Mouse (Mus musculus) spleen, postnatal 10 days (tissue): ENCODE data around the gene Ksr2.
"Not testable (repeated sequence)": the region's sequence is repeated elsewhere in the genome, so short reads cannot be mapped to it uniquely, and the experiment has no call there.

Experiments used
- DNase-seq, 2 experiments: peaks; one replicate each; pipeline ENCODE4 v3.0.0; 2021 to 2022; ENCODE audit warnings: low spot score in 2 of 2

Ksr2 gene

DNA sequence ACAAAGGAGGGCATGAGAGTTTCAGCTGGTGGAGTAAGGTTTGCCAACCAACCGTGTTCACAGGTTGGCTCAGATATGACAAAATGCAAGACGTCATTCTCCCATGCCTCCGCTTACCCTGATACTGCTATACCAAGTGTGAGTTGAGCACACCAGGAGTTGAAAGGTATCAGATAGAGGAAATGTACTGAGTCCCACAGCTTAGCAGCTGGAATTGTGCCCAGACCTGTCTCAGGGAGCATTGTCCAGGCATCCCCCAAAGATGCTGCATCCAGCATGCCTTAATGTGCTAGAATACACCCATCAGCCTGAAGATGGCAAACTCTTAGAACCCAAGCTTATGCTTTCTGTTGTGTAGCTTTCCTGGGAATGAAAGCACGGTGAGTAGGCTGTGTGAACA lies 206.5 kb downstream of the Ksr2 start:
- no peak for DNase-seq

DNA sequence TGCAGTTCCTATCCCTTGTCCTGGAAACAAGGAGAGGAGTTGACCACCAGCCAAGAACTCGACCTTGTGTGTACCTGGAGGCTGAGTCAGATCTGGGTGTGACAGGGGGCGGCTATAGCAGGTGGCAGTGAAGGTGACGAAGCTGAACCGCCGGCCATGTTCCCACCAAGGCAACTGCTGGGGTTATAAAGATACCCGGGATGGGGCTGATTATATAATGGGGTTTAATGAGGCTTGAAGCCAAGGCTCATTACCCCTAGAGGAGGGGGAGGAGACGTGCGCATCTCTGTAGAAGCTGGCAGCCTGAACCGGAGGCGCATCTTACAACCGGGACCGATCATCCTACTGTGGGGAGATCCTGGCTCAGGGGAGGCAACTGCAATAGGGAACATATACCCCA lies 208.4 kb downstream of the Ksr2 start:
- DNase-seq = no peak

DNA sequence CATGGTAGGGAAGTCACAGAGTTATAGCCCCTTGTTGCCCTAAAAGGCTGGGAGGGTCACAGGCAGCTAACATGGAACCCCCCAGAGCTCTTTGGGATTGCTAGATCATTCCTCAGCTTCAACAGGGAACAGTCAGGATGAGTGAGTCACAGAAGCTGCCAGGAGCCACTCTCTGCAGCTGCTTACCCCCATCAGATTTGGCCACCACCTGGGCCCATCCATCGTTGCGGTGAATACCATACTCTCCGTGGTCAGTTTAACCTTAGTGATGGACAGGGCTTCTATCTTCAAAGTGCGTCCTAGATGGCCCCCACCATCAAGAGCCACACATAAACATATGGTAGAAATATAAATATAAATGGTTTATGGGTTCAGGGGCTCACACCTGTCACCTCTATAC lies 209.4 kb downstream of the Ksr2 start:
- DNase-seq = not testable (repeated sequence)

DNA sequence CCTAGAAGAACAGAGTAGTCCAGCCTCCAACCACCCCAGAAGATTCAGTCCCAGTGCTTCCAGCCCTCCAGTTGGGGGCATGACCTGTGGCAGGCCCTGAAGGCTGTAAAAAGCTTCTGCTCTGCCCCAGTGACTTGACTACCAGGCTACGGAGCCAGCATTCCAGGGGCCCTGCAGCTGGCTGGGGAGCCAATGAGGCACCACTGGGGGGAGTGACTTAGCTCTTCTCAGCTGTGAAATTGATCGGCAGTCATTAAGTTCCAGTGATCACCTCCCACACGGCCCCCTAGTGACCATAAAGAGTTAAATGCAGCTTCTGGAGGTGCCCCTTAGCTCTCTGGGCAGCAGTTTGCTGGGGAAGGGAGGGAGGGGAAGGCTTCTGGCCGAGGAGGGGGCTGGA lies 213.1 kb downstream of the Ksr2 start:
- no peak for DNase-seq

DNA sequence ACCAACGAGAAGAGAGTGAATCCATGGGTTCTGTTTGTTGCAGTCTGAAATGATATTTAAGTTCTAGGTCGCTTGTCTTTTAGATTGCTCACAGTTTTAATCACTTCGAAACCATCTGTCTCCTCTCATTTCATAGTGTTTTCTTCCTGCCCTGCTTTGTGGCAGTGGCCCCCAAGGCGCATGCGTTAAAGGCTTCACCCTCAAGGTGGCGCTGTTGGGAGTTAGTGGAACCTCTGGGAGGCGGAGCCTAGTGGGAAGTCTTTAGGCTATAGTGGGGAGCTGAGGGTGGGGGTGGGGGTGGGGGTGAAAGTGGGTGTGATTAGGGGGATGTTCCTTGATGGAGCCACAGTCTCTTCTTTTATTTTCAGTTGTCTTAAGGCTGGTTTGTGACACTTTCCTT lies 214.6 kb downstream of the Ksr2 start:
- DNase-seq = peak in 1 of 2 experiments; percentile 30

DNA sequence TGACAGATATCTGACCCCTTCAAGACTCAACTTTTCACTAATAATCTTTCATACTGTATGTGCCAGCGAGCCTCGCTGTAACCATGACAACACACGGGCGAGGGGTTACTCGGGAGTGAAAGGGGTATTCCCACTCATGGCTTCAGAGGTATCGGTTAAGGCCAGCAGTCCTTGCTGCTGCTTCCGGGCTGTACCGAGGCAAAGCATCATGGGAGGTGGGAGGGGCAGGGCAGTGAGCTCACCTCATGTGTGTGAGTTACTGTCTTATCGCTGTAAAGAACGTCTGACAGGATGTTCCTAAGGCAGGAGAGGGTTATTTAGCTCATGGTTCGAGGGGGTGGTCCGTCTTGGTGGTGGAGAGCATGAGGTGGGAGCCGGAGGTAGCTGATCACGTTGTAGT lies 215.8 kb downstream of the Ksr2 start:
- DNase-seq = no peak

DNA sequence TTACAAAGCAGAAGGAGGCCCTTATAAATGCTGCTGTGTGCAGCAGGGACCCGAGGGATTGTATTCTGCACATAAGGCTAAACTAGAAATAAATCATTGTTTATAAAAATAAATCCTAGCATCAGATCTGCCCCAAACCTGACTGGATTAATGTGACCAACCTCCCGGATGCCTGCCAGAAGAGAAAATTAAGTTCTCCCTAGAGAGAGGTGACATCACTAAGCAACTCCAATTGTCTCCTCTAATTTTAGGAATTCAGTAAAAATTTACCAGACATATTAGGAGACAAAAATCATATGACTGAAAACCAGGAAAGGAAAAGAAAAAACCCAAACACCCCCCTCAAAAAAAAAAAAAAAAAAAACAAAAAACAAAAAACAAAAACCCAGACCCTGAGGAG lies 221.4 kb downstream of the Ksr2 start:
- no peak for DNase-seq

DNA sequence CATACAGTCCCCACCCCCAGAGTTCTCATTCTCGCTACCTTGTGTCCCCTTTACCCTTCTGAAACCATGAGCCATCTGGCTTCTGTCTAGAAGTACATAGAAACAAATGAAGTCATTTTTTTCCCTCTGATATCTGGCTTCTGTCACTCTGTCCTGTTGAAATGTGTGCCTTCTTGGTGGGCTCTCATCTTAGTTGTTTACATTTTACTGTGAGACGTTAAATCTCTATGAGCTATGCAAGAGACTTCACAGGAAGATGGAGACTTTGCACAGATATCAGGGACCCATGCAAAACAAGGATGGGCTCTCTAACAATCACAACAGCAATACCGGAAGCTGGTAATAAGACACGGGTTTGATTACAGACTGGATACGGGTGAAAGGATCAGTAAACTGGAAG lies 222.0 kb downstream of the Ksr2 start:
- no peak for DNase-seq

DNA sequence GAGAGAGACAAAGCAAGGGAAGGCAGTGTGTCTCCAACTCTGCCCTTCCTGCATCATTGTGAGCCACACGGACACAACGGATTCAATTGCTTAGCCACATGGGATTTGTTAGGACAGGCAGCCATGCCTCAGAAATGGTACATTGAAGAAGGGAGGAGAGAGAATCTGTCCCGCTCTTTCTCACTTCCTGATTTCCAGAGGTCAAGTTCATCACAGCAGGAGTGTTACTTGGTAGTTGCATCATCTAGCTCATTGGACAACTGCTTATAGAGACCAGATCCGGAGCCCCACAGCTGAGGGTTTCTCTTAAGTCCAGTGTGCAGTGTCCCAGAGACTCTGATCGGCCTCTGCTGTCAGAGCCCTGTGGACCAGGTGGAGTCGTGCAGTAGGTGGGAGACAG lies 227.8 kb downstream of the Ksr2 start:
- no peak for DNase-seq

DNA sequence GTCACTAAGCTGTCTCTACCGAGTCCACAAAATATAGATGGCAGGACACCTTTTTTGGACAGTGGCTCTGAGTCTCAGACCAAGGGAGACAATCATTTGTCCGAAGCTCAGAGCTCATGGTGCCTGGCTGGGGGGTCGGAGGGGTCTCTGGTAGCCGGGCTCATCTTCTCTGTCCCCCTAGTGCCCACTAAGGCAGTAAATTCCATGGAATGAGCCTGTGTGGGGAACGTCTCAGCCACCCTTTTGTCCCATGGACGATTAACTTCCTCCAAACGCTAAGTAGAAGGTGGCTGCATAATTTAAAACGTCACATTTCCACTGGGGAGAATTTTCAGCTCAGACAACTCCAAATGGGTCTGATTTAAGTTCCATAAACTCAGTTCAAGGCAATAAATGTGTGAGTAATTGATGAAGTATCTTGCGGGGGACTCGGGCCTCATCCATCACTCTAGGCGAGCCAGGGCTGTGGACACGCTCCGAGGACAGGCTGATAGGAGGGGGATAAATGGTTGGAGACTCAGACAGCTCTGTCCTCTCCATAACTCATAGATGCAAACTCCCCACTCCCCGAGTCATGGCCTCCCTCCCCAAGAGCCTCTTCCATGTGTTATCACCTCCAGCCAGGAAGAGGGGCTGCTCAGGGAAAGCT lies 237.6 kb downstream of the Ksr2 start:
- DNase-seq = no peak

DNA sequence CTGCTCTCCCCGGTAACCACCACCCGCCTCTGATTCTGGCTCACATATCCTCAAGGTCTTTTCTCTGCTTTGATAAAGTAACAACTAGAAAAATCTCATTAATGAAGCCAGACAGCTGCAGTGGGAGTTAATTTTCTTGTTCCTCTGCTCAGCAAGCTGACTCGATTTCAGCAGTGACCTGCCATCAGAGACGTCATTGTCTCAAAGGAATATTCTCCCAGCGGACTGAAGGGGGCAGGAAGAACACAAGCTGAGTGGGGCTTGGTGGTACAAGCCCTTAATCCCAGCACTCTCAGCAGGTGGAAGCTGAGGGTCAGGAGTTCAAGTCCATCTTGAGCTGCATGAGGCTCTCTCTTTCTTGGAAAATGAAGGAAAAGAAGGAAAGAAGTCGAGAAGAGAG lies 244.8 kb downstream of the Ksr2 start:
- DNase-seq = no peak

DNA sequence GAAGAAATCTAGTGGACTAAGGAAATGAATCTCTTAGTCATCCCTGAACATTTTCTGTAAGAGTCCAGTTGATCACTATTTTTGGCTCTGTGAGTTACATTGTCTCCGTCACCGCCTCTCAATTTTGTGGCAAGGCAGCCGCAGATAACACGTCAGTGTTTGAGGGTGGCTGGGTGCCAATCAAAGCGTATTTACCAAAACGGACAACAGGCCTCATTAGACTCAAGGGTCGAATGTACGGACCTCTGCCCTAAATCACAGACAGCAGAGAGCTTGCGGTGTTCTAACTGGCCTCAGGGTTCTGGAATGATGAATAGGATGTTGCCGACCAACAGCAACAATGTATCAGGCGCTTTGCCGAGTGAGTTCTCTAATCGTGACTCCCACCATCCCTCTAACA lies 245.8 kb downstream of the Ksr2 start:
- no peak for DNase-seq

DNA sequence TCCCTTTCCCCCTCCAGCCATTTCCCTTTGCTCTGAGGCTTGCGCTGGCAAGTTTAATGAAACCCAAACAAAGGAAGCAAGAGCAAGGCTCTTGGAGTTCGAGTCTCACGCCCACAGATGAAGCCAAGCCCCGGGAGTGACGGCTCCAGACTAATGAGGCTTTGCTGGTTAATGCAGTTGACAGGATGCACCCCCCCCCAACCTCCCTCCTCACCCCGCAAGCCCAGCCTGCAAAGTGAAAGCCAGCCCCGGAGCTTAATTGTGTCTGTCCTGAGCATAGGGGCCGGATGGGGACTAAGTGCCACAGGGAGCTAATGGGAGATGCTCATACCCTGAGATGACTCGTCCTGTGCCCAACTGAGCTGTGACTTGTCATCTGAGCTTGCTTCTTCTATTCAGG lies 251.4 kb downstream of the Ksr2 start:
- DNase-seq = no peak

DNA sequence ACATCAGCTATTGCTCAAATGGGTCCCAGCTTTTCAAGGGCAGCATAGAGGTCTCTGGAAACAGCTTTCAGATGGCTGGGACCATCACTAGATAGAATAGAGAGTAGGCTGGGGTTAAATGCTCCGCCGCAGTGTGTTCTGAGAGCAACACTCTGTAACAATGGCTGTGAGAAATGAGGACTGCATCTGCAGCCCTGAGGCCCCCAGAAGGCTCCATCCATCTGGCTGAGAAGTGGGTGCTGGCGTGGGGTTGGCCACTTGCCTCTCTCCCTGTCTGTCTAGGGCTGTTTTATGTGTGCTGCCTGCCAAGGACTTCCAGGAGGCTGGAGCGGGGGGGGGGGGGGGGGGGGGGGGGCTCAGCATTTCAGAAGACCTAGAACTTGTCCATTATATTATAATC lies 253.5 kb downstream of the Ksr2 start:
- DNase-seq = no peak

DNA sequence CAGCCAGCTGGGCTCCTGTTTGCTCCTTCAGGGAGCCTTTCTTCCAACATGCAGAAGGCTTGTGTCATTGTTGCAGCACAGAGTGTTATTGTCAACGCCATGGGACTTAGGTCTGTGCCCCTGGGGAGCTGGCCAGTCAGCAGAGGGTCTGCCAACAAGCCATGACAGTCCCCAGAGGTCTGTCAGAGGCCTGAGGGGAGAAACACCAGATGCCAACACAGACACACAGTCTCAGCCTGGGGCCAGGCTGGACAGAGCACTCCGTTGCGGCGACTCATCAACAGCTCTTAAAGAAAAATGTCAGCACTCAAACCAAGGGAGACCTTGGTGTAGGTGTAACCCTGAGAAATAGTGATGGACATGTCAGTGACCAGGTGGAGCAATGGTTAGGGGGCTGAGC lies 255.5 kb downstream of the Ksr2 start:
- DNase-seq = no peak

DNA sequence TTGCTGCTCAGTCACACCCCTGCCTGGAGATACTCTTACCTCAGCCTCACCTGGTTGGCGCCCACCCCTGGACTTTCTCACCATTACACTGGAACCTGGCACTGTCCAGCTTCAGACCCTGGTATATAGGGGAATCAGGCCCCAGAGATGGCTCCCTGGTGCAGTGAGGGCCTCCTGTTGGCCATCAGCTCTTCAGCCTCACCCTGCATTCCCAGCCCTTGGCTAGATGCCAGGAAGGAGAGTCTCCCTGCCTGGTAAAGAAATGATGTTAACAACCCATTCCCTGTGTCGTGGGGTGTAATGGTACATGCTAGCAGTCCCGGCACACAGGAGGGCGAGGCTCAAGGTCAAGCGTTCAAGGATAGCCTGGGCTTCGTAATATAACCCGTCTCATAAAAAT lies 256.0 kb downstream of the Ksr2 start:
- DNase-seq = no peak

DNA sequence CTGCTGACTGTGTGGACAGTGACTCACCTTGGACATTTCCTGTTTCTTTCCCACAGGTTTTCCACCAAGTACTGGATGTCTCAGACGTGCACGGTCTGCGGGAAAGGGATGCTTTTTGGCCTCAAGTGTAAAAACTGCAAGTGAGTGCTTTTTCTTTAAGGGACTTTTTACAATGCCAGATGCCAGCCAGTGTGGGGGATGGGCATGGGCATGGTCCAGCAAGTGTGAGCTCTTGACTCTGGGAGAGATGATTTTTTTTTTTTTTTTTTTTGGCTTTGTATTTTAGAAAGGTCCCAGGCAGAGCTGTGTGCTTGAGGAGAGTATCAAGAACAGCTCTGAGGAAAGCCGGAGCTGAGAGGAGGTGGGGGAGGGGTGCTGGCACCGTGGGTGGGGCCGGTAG lies 257.6 kb downstream of the Ksr2 start:
- no peak for DNase-seq

DNA sequence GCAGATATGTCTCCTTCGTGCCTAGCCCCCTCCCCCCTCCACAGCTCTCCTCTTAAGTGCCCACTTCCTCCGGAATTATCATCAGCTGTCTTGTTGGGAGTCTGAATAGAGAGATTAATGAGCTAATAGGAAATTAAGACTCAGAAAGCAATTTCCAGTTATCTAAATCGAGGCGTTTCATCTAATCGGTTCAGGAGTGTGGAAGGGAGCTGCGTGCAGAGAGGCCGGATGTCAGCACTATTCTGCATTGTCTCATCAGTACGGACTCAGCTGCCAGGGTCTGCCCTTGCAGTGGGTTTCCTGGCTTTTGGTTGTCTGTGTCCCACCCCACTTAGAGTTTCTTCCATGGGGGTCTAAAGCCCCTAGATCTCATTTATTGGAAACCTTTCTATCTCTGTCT lies 262.0 kb downstream of the Ksr2 start:
- no peak for DNase-seq

DNA sequence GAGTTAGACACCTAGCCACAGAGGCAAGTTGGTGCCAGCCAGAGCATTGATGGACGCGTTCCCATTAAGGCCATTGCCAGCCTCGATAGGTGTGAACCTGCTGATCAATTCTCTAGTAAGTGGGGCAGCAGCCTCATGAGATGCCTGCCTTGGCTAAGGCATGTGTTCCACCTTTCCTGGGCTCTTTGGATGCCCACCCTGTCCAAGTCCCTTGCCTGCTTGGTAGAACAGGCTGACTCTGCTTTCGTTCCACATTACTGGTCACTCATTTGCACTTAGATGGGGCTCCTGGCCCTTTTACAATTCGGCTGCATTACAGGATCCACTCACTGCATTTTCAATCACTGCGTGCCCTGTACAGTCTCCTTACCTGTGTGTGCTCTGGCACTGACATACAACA lies 263.4 kb downstream of the Ksr2 start:
- DNase-seq = no peak

DNA sequence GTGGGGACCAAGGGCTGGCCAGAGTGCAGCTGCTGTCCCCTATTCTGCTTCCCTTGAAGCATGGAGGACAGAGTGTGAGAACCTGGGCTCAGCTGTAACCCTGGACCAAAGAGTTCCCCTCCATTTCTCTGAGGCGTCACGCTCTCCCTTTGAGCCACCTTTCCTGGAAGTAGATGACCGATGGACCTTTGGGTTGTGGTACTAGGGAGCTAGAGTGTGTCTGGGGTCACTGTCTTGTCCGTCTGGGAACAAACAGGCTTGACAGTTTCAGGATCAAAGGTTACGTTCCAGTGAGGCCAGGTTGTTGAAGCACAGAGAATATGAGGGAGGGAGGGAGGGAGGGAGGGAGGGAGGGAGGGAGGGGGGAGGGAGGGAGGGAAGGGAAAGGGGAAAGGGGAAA lies 264.6 kb downstream of the Ksr2 start:
- DNase-seq = no peak

DNA sequence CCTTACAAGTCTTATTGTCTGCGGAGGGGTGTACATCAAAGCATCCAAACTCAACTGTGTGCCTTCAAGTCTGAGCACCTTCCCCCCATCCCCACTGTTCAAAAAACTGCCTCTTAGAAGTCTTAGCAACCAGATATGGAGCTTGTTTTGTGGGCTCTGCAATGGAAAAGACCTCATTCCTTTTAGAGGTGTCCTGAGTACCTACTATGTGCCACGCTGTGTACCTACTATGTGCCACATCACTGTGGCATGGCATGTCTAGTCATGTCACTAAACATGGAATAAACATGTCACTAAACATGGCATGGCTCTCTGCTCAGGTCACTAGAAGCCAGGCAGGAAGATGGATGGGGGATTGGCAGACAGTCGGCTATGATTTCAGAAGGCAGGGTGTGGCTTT lies 268.4 kb downstream of the Ksr2 start:
- no peak for DNase-seq

DNA sequence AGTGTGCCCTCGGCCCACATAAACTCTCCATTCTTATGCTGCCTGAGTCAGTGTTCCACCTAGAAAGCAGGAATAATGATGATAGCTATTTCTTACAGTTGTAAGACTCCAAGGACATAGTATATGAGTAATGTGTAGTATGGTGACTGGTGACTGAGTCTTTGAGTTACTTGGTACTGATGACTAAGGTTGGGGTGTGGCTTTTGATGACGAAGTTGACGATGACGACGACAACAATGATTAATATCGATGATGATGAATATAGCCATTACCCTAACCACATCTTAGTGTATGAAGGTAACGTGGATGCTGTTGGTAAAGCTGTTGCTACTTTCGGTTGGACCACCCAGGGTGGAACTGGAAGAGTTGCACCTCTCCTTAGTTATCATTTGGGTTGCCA lies 270.7 kb downstream of the Ksr2 start:
- no peak for DNase-seq

DNA sequence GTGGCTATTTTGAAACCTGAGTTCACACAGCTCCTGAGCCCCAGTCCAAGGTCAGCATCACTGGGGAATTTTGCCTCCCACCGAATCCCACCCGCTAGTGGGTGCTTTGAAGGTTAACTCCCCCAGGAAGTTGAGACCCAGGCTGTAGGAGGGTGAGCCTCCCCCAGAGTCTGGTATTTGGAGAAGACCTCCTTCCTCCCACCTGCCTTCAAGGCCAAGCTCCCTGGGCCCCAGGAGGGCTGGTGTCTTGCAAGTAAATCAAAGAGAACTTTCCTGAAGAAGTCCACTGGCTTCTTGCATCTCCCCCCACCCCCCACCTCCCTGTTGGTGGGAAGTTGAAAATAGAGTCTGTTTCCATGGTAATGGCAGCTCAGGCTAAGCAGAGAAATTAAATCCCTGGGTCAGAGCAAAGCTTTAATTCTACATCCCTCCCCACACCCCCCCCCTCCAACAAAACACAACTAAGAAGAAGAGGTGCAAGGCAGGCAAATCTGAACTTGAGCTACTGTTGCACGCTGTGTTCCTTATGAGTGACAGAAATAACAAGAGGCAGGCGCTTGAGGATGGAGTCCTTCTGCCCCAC lies 274.1 kb downstream of the Ksr2 start:
- no peak for DNase-seq

DNA sequence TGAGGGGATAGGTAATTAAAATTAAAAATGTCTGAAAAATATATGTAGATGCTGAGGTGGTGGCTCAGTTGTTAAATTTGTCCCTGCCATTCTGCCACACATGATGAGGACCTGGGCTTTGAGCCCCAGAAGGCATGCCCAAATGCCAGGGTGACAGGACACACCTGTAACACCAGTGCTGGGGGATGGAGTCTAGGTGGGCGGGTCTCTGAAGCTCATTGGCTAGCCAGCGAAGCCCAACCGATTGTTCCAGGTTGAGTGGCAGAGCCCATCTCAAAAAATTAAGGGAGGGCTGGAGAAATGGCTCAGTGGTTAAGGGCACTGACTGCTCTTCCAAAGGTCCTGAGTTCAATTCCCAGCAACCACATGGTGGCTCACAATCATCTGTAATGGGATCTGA lies 274.9 kb downstream of the Ksr2 start:
- no peak for DNase-seq
